Mouse (Mus musculus) spleen, adult 10 weeks (tissue): Measurements from ENCODE around the gene Olfr1065. TPM values are rescaled to one million over a fixed set of nuclear protein-coding genes. Genes with fewer than 3 reads are reported as not detected.

ENCODE experiments used
- polyA plus RNA-seq: library from polyadenylated mRNA; stranded (reverse); fragments of 350-450 nt; fragmentation: Illumina TruSeq; extraction: RNeasy Lipid Tissue Mini Kit (QIAGEN cat#74804); gene quantifications from one replicate; pipeline ENCODE4 v1.2.3, GENCODE M21; 2015; ENCODE audit warnings: low replicate concordance; ENCODE audit not compliant: insufficient read depth

Olfr1065 gene
- not detected for polyA plus RNA-seq

GRCm38 (mm10) chr2:86450491-86450890 is at the start of gene Olfr1065:
Olfr1065 (minus strand) TSS chr2:86450591.

GRCm38 (mm10) chr2:86487286-86487685 is 36.9 kb upstream of the Olfr1065 start, which contains the start of gene Olfr228:
Olfr228 (minus strand) TSS chr2:86487386.

GRCm38 (mm10) chr2:86456169-86456568 is 5.8 kb upstream of the Olfr1065 start, which contains the start of gene Olfr1066:
Olfr1066 (minus strand) TSS chr2:86456269.

GRCm38 (mm10) chr2:86426649-86427048 is 23.7 kb downstream of the Olfr1065 start, which contains the start of gene Olfr1062:
Olfr1062 (minus strand) TSS chr2:86426749.

GRCm38 (mm10) chr2:86413950-86414349 is 36.4 kb downstream of the Olfr1065 start, which contains the start of gene Olfr1061:
Olfr1061 (minus strand) TSS chr2:86414050.

Other genes with a start within 250 kb of the Olfr1065 start
- gene Olfr1045, start 247.6 kb downstream of the Olfr1065 start, polyA plus RNA-seq = not detected
- not detected for gene Olfr1046, start 231.3 kb downstream of the Olfr1065 start, polyA plus RNA-seq
- not detected for gene Olfr1047, start 219.2 kb downstream of the Olfr1065 start, polyA plus RNA-seq
- gene Olfr1048, start 210.3 kb downstream of the Olfr1065 start, polyA plus RNA-seq = not detected
- gene Olfr1049, start 192.3 kb downstream of the Olfr1065 start, polyA plus RNA-seq = not detected
- gene Olfr1051, start 171.5 kb downstream of the Olfr1065 start, polyA plus RNA-seq = not detected
- gene Olfr1052, start 158.1 kb downstream of the Olfr1065 start, polyA plus RNA-seq = not detected
- gene Olfr1053, start 135.3 kb downstream of the Olfr1065 start, polyA plus RNA-seq = not detected
- not detected for gene Olfr1054, start 115.2 kb downstream of the Olfr1065 start, polyA plus RNA-seq
- gene Olfr1055, start 100.3 kb downstream of the Olfr1065 start, polyA plus RNA-seq = not detected
- gene Olfr1056, start 88.1 kb downstream of the Olfr1065 start, polyA plus RNA-seq = not detected
- gene Olfr1057, start 72.2 kb downstream of the Olfr1065 start, polyA plus RNA-seq = not detected
- gene Olfr1058, start 62.0 kb downstream of the Olfr1065 start, polyA plus RNA-seq = not detected
- gene Olfr1061, start 36.5 kb downstream of the Olfr1065 start, polyA plus RNA-seq = not detected
- gene Olfr1062, start 23.8 kb downstream of the Olfr1065 start, polyA plus RNA-seq = not detected
- gene Olfr1066, start 5.7 kb upstream of the Olfr1065 start, polyA plus RNA-seq = not detected
- gene Olfr228, start 36.8 kb upstream of the Olfr1065 start, polyA plus RNA-seq = not detected
- gene Olfr1076, start 57.9 kb upstream of the Olfr1065 start, polyA plus RNA-seq = not detected
- gene Olfr1079, start 91.9 kb upstream of the Olfr1065 start, polyA plus RNA-seq = not detected
- not detected for gene Olfr1080, start 107.6 kb upstream of the Olfr1065 start, polyA plus RNA-seq
- not detected for gene Olfr1082, start 148.4 kb upstream of the Olfr1065 start, polyA plus RNA-seq
- not detected for gene Olfr1084, start 189.1 kb upstream of the Olfr1065 start, polyA plus RNA-seq
- not detected for gene Olfr1085, start 211.4 kb upstream of the Olfr1065 start, polyA plus RNA-seq
- not detected for gene Olfr1086, start 229.5 kb upstream of the Olfr1065 start, polyA plus RNA-seq
- not detected for gene Olfr1087, start 247.8 kb upstream of the Olfr1065 start, polyA plus RNA-seq